Mouse (Mus musculus) kidney, postnatal 14 days (tissue): ENCODE data around the gene Fgf14.
"Not testable (repeated sequence)": the region's sequence is repeated elsewhere in the genome, so short reads cannot be mapped to it uniquely, and the experiment has no call there.

Experiments
- DNase-seq: peaks from one replicate; pipeline ENCODE4 v3.0.0; 2022; ENCODE audit warnings: mixed read lengths

The Fgf14 gene

GRCm38 (mm10) chr14:124676506-124677177 is at the start of gene Fgf14:
TSS of gene Fgf14 (minus strand) at chr14:124677127.
- DNase-seq: no peak

- DNase-seq: no peak
Measured at GRCm38 (mm10) chr14:124677379-124677778, 452 bp upstream of the Fgf14 start.

GRCm38 (mm10) chr14:124675654-124676505 is 1.0 kb downstream of the Fgf14 start:
- DNase-seq: no peak

GRCm38 (mm10) chr14:124675142-124675653 is 1.7 kb downstream of the Fgf14 start:
- no peak for DNase-seq

- no peak for DNase-seq
Measured at GRCm38 (mm10) chr14:124674536-124675141, 2.3 kb downstream of the Fgf14 start.

GRCm38 (mm10) chr14:124669739-124670138 is 7.2 kb downstream of the Fgf14 start:
- DNase-seq: no peak

- DNase-seq: no peak
Measured at GRCm38 (mm10) chr14:124642822-124643221, 34.1 kb downstream of the Fgf14 start.

GRCm38 (mm10) chr14:124634881-124635280 is 42.0 kb downstream of the Fgf14 start:
- peak; percentile 2 for DNase-seq

- no peak for DNase-seq
Measured at GRCm38 (mm10) chr14:124613473-124613872, 63.5 kb downstream of the Fgf14 start.

- DNase-seq: no peak
Measured at GRCm38 (mm10) chr14:124606036-124606711, 70.8 kb downstream of the Fgf14 start.

- DNase-seq: no peak
Measured at GRCm38 (mm10) chr14:124605031-124605743, 71.7 kb downstream of the Fgf14 start.

GRCm38 (mm10) chr14:124576571-124576970 is 100.4 kb downstream of the Fgf14 start:
- DNase-seq: no peak

- peak; percentile 1 for DNase-seq
Measured at GRCm38 (mm10) chr14:124575130-124575885, 101.6 kb downstream of the Fgf14 start.

GRCm38 (mm10) chr14:124566445-124566844 is 110.5 kb downstream of the Fgf14 start:
- DNase-seq: no peak

GRCm38 (mm10) chr14:124561544-124561943 is 115.4 kb downstream of the Fgf14 start:
- DNase-seq: no peak

GRCm38 (mm10) chr14:124536106-124536505 is 140.8 kb downstream of the Fgf14 start:
- DNase-seq: no peak

GRCm38 (mm10) chr14:124535376-124535775 is 141.6 kb downstream of the Fgf14 start:
- DNase-seq: not testable (repeated sequence)

GRCm38 (mm10) chr14:124532051-124532450 is 144.9 kb downstream of the Fgf14 start:
- no peak for DNase-seq

GRCm38 (mm10) chr14:124512009-124512408 is 164.9 kb downstream of the Fgf14 start:
- no peak for DNase-seq

GRCm38 (mm10) chr14:124488971-124489370 is 188.0 kb downstream of the Fgf14 start:
- no peak for DNase-seq

GRCm38 (mm10) chr14:124485261-124485660 is 191.7 kb downstream of the Fgf14 start:
- no peak for DNase-seq
